Mouse (Mus musculus): Measurements from ENCODE around the gene Ccdc148. TPM values are rescaled to one million over a fixed set of nuclear protein-coding genes. Genes with fewer than 3 reads are reported as not detected.

Gene Ccdc148
- total and polyA plus RNA-seq, 3 experiments: not detected

GRCm38 (mm10) chr2:59170208-59170589 lies 9.7 kb upstream of the Ccdc148 start:
- H3K4me1 ChIP-seq (ENCODE audit: control insufficient read depth in 1 of 2, insufficient read depth in 2 of 2, low read length in 2 of 2): no peaks in the 10 kb centered on the region
- H3K27me3 ChIP-seq (ENCODE audit: control insufficient read depth in 1 of 2, insufficient read depth in 2 of 2, low read length in 2 of 2): no peaks in the 10 kb centered on the region
- H3K4me3 ChIP-seq (ENCODE audit: control insufficient read depth in 1 of 2, insufficient read depth in 1 of 2, low read depth in 2 of 2, low read length in 2 of 2): no peak overlapping the region
- no peak for DNase-seq (ENCODE audit: low read depth, low spot score)
- no peak for TF ChIP-seq SMC3 (IDR thresholded peaks at IDR 0.05; ENCODE audit: low read depth, low read length)
- TF ChIP-seq JUND (IDR thresholded peaks at IDR 0.05; ENCODE audit: low read depth, low read length): no peak
- no peak for TF ChIP-seq SIN3A (IDR thresholded peaks at IDR 0.05; ENCODE audit: low read length)
- H3K36me3 ChIP-seq (ENCODE audit: control insufficient read depth in 1 of 2, insufficient read depth in 2 of 2, low read length in 2 of 2): no peaks in the 10 kb centered on the region
- H3K27ac ChIP-seq (ENCODE audit: control insufficient read depth, low read depth, low read length): no peak overlapping the region
- H3K9me3 ChIP-seq (replicated peaks; ENCODE audit: insufficient read depth, low read length): no peaks in the 10 kb centered on the region
- no peaks in the 10 kb centered on the region for H3K79me2 ChIP-seq (ENCODE audit: control insufficient read depth, insufficient read depth, low read length, poor library complexity)
- H3K9ac ChIP-seq (ENCODE audit: control insufficient read depth, low read depth, low read length, poor library complexity, severe bottlenecking): no peak overlapping the region

- Histone ChIP-seq H3K9ac (ENCODE audit: control insufficient read depth, low read depth, low read length, poor library complexity, severe bottlenecking) (no peak overlapping the region), H3K27me3 (ENCODE audit: control insufficient read depth in 1 of 2, insufficient read depth in 2 of 2, low read length in 2 of 2) (no peaks in the 10 kb centered on the region), H3K4me3 (ENCODE audit: control insufficient read depth in 1 of 2, insufficient read depth in 1 of 2, low read depth in 2 of 2, low read length in 2 of 2) (no peak overlapping the region), H3K4me1 (ENCODE audit: control insufficient read depth in 1 of 2, insufficient read depth in 2 of 2, low read length in 2 of 2) (no peaks in the 10 kb centered on the region), H3K36me3 (ENCODE audit: control insufficient read depth in 1 of 2, insufficient read depth in 2 of 2, low read length in 2 of 2) (no peaks in the 10 kb centered on the region), H3K9me3 (replicated peaks; ENCODE audit: insufficient read depth, low read length) (no peaks in the 10 kb centered on the region), H3K79me2 (ENCODE audit: control insufficient read depth, insufficient read depth, low read length, poor library complexity) (no peaks in the 10 kb centered on the region), H3K27ac (ENCODE audit: control insufficient read depth, low read depth, low read length) (no peak overlapping the region)
- no peak for TF ChIP-seq GABPA (IDR thresholded peaks at IDR 0.05; ENCODE audit: low read depth, low read length)
- no peak for TF ChIP-seq POLR2A (IDR thresholded peaks at IDR 0.05; ENCODE audit: control insufficient read depth in 1 of 2, insufficient read depth in 1 of 2, low read depth in 1 of 2, low read length in 2 of 2, poor library complexity in 1 of 2)
- no peak for TF ChIP-seq GATA1 (IDR thresholded peaks at IDR 0.05; ENCODE audit: low read depth, low read length)
- no peak for TF ChIP-seq ELF1 (IDR thresholded peaks at IDR 0.05; ENCODE audit: low read depth, low read length)
- no peak for TF ChIP-seq USF1 (IDR thresholded peaks at IDR 0.05; ENCODE audit: low read depth, low read length)
- TF ChIP-seq MAFK (IDR thresholded peaks at IDR 0.05; ENCODE audit: borderline replicate concordance, low read depth, low read length): no peak
- TF ChIP-seq EP300 (IDR thresholded peaks at IDR 0.05; ENCODE audit: low read depth in 1 of 2, low read length in 2 of 2): no peak
- no peak for TF ChIP-seq MXI1 (IDR thresholded peaks at IDR 0.05; ENCODE audit: low read depth, low read length)
- TF ChIP-seq MYB (IDR thresholded peaks at IDR 0.05; ENCODE audit: low read depth, low read length): no peak
- no peak for TF ChIP-seq ETS1 (IDR thresholded peaks at IDR 0.05; ENCODE audit: low read depth, low read length)
- no peak for TF ChIP-seq UBTF (IDR thresholded peaks at IDR 0.05; ENCODE audit: borderline replicate concordance, insufficient read depth, low read depth, low read length)
- no peak for TF ChIP-seq E2F4 (IDR thresholded peaks at IDR 0.05; ENCODE audit: borderline replicate concordance, low read depth, low read length)
- TF ChIP-seq RAD21 (IDR thresholded peaks at IDR 0.05; ENCODE audit: low read depth, low read length): no peak
- no peak for TF ChIP-seq RCOR1 (IDR thresholded peaks at IDR 0.05; ENCODE audit: low read depth, low read length)
- DNase-seq (ENCODE audit: low read depth, low spot score): no peak
Measured at GRCm38 (mm10) chr2:59169572-59170207, 9.2 kb upstream of the Ccdc148 start.

All from MEL (cell line).